Mouse (Mus musculus): Measurements from ENCODE around the gene Flt3l.

DNA sequence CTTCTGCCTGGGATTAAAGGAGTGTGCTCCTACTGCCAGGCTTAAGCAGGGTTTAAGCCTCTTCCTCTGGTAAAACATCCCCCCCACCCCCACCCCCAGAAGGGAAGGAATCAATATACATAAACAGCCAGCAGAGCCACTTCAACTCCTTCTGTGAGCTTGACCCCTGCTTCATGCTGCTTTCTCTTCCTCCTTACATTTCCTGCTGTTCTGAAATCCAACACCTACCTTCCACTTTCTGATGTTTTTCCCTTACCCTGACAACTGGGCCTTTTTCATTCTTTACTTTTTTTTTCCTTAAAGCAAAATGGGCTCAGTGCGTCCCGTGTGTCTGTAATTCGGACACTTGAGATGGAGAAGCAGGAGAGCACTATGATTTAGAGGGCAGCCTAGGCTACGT, 14.1 kb upstream of the Flt3l start:
- TF ChIP-seq POLR2A (IDR thresholded peaks at IDR 0.05; ENCODE audit: low read depth, low read length) (no peak), CTCF (IDR thresholded peaks at IDR 0.05; ENCODE audit: extremely low read depth, insufficient read length, insufficient replicate concordance, low read depth, low read length) (no peak)
